Mouse (Mus musculus) heart, embryonic 14.5 days (tissue): ENCODE measurements around the gene Agpat1. TPM values are rescaled to one million over a fixed set of nuclear protein-coding genes. Genes with fewer than 3 reads are reported as not detected.
A peak's percentile ranks its signal among the peaks of the same experiment; 100 is the strongest.

Source experiments
- ATAC-seq: fragments of 200-750 bp; cut with Nextera tagmentation; 2 replicates; pipeline ENCODE4 v1.8.0; 2017; ENCODE audit warnings: low read depth, moderate TSS enrichment; ENCODE audit not compliant: insufficient number of reproducible peaks, insufficient read depth, low FRiP score
- H3K27ac ChIP-seq, 2 experiments: fragments of 200-500 bp in 1 of 2; fragments of 300-500 bp in 1 of 2; sonication (generic) in 1 of 2; replicated peaks in 1 of 2; 2 replicates each; pipeline ENCODE4 v1.5.1; 2012 to 2014; ENCODE audit warnings: low read depth in 2 of 2, low read length in 2 of 2, control low read depth in 1 of 2, mild to moderate bottlenecking in 1 of 2, mixed read lengths in 1 of 2; ENCODE audit not compliant: control insufficient read depth in 1 of 2, insufficient read depth in 1 of 2
- H3K27me3 ChIP-seq: fragments of 300-500 bp; sonication (generic); 2 replicates; pipeline ENCODE4 v1.6.1; 2014; ENCODE audit warnings: mild to moderate bottlenecking, low read length, control low read depth; ENCODE audit not compliant: control insufficient read depth, insufficient read depth
- H3K36me3 ChIP-seq: fragments of 300-500 bp; sonication (generic); 2 replicates; pipeline ENCODE4 v1.6.1; 2014; ENCODE audit warnings: mild to moderate bottlenecking, control low read depth, low read length, mixed read lengths; ENCODE audit not compliant: control insufficient read depth, insufficient read depth
- H3K4me1 ChIP-seq, 2 experiments: fragments of 200-500 bp in 1 of 2; fragments of 300-500 bp in 1 of 2; sonication (generic) in 1 of 2; 2 replicates each; pipeline ENCODE4 v1.6.1; 2012 to 2014; ENCODE audit warnings: low read length in 2 of 2, control low read depth in 1 of 2, mixed read lengths in 1 of 2; ENCODE audit not compliant: control insufficient read depth in 2 of 2, insufficient read depth in 2 of 2
- H3K4me2 ChIP-seq: fragments of 300-500 bp; sonication (generic); 2 replicates; pipeline ENCODE4 v1.6.1; 2014; ENCODE audit warnings: mild to moderate bottlenecking, low read length
- H3K4me3 ChIP-seq, 2 experiments: fragments of 200-500 bp in 1 of 2; fragments of 300-500 bp in 1 of 2; sonication (generic) in 1 of 2; 2 replicates each; pipeline ENCODE4 v1.5.1; 2012 to 2014; ENCODE audit warnings: low read length in 2 of 2, mild to moderate bottlenecking in 2 of 2, control low read depth in 1 of 2, low read depth in 1 of 2, moderate library complexity in 1 of 2; ENCODE audit not compliant: control insufficient read depth in 1 of 2, insufficient read depth in 1 of 2
- H3K9ac ChIP-seq: fragments of 300-500 bp; sonication (generic); 2 replicates; pipeline ENCODE4 v1.6.1; 2014; ENCODE audit warnings: mild to moderate bottlenecking, low read length
- H3K9me3 ChIP-seq: fragments of 300-500 bp; sonication (generic); 2 replicates; pipeline ENCODE4 v1.6.1; 2016; ENCODE audit warnings: low read length, control low read depth; ENCODE audit not compliant: control insufficient read depth
- WGBS: fragments of 180-500 bp; shearing (Covaris S2); extraction: QIAGEN DNeasy Blood & Tissue Kit; methylation state at CpG from one replicate; pipeline ENCODE4 v1.1.7; 2014; 5-methylcytosine and 5-hydroxymethylcytosine counted together
- polyA plus RNA-seq: library from polyadenylated mRNA; unstranded; fragments of >200 nt; fragmentation: Nextera tagmentation; extraction: Ambion mirVana; gene quantifications from 2 replicates; pipeline ENCODE4 v1.2.1, GENCODE M21; 2014

Gene Agpat1
- polyA plus RNA-seq, 1 experiment from 2014 or later: 54.4 TPM

GRCm38 (mm10) chr17:34652985-34653384, 48.9 kb downstream of the Agpat1 start:
- Histone ChIP-seq H3K4me2 (no peak overlapping the region), H3K4me3 (no peak overlapping the region), H3K27ac (no peak overlapping the region), H3K36me3 (peaks cover 56% of the 10 kb centered on the region), H3K4me1 (peaks cover 15 to 28% of the 10 kb centered on the region in 2 experiments; a peak in 3 of 4 replicates), H3K9ac (no peak overlapping the region), H3K27me3 (no peaks in the 10 kb centered on the region), H3K9me3 (no peaks in the 10 kb centered on the region)
- WGBS: 85% methylated on average over 8 of the region's 8 CpGs
- no peak for ATAC-seq

GRCm38 (mm10) chr17:34653746-34654285, 49.8 kb downstream of the Agpat1 start:
- WGBS: 68% methylated on average over 9 of the region's 9 CpGs
- H3K27me3 ChIP-seq: 0 out of 2 replicates have a peak, but pooled peaks cover 3% of the 10 kb centered on the region
- no peak overlapping the region for H3K4me3 ChIP-seq
- no peak for ATAC-seq
- H3K4me1 ChIP-seq: peaks cover 12 to 25% of the 10 kb centered on the region in 2 experiments
- H3K9me3 ChIP-seq: no peaks in the 10 kb centered on the region
- no peak overlapping the region for H3K4me2 ChIP-seq
- peaks cover 55% of the 10 kb centered on the region for H3K36me3 ChIP-seq
- no peak overlapping the region for H3K9ac ChIP-seq
- no peak overlapping the region for H3K27ac ChIP-seq

- Histone ChIP-seq H3K4me2 (no peak overlapping the region), H3K9ac (no peak overlapping the region), H3K4me3 (no peak overlapping the region), H3K27me3 (peaks cover 8% of the 10 kb centered on the region; the same call in 1 of the 2 replicates), H3K4me1 (peaks cover 17 to 28% of the 10 kb centered on the region in 2 experiments), H3K36me3 (peaks cover 49% of the 10 kb centered on the region), H3K27ac (0 out of 4 replicates have a peak overlapping the region, but pooled peaks of 1 of the 2 experiments have one; percentile 34), H3K9me3 (no peaks in the 10 kb centered on the region)
- no peak for ATAC-seq
- WGBS: 94% methylated on average over 13 of the region's 13 CpGs
Observed at GRCm38 (mm10) chr17:34654392-34654791, 50.3 kb downstream of the Agpat1 start.

GRCm38 (mm10) chr17:34655160-34655559, 51.1 kb downstream of the Agpat1 start:
- Histone ChIP-seq H3K36me3 (peaks cover 41% of the 10 kb centered on the region), H3K9ac (peak overlapping the region; percentile 36; the same call in 1 of the 2 replicates), H3K4me1 (peaks cover 17 to 32% of the 10 kb centered on the region in 2 experiments), H3K4me3 (no peak overlapping the region), H3K27me3 (peaks cover 10% of the 10 kb centered on the region), H3K27ac (peak overlapping the region; percentile 9 to 34; a peak in 3 of 4 replicates), H3K9me3 (no peaks in the 10 kb centered on the region), H3K4me2 (no peak overlapping the region)
- no peak; the same call in none of the 2 replicates for ATAC-seq
- WGBS: 48% methylated on average over 7 of the region's 7 CpGs

- peaks cover 20 to 32% of the 10 kb centered on the region in 2 experiments for H3K4me1 ChIP-seq
- WGBS: 7% methylated on average over 3 of the region's 4 CpGs
- H3K27me3 ChIP-seq: peaks cover 14% of the 10 kb centered on the region
- peak overlapping the region; percentile 33 to 34; a peak in 3 of 4 replicates for H3K27ac ChIP-seq
- peak; percentile 84 for ATAC-seq
- peaks cover 37% of the 10 kb centered on the region for H3K36me3 ChIP-seq
- H3K4me2 ChIP-seq: no peak overlapping the region
- H3K9ac ChIP-seq: no peak overlapping the region
- H3K4me3 ChIP-seq: no peak overlapping the region
- no peaks in the 10 kb centered on the region for H3K9me3 ChIP-seq
Observed at GRCm38 (mm10) chr17:34655581-34655991, 51.5 kb downstream of the Agpat1 start.

- Histone ChIP-seq H3K27me3 (peaks cover 17% of the 10 kb centered on the region), H3K4me1 (peaks cover 26 to 38% of the 10 kb centered on the region in 2 experiments), H3K9me3 (no peaks in the 10 kb centered on the region), H3K4me2 (no peak overlapping the region), H3K27ac (no peak overlapping the region), H3K36me3 (peaks cover 27% of the 10 kb centered on the region), H3K9ac (no peak overlapping the region), H3K4me3 (no peak overlapping the region)
- WGBS: 60% methylated on average over 8 of the region's 8 CpGs
- ATAC-seq: no peak
Observed at GRCm38 (mm10) chr17:34656666-34657065, 52.6 kb downstream of the Agpat1 start.

- H3K27me3 ChIP-seq: peaks cover 17% of the 10 kb centered on the region
- no peaks in the 10 kb centered on the region for H3K9me3 ChIP-seq
- peaks cover 26 to 38% of the 10 kb centered on the region in 2 experiments for H3K4me1 ChIP-seq
- peaks cover 21% of the 10 kb centered on the region for H3K36me3 ChIP-seq
- ATAC-seq: no peak
- no peak overlapping the region for H3K27ac ChIP-seq
- no peak overlapping the region for H3K9ac ChIP-seq
- H3K4me2 ChIP-seq: no peak overlapping the region
- H3K4me3 ChIP-seq: no peak overlapping the region
- 28% methylated on average over 2 of the region's 2 CpGs for WGBS
Observed at GRCm38 (mm10) chr17:34657271-34657670, 53.2 kb downstream of the Agpat1 start.

- Histone ChIP-seq H3K27ac (no peak overlapping the region), H3K9me3 (no peaks in the 10 kb centered on the region), H3K9ac (no peak overlapping the region), H3K4me1 (peaks cover 26 to 38% of the 10 kb centered on the region in 2 experiments), H3K4me3 (no peak overlapping the region), H3K4me2 (no peak overlapping the region), H3K27me3 (peaks cover 17% of the 10 kb centered on the region), H3K36me3 (peaks cover 12% of the 10 kb centered on the region)
- ATAC-seq: no peak
- WGBS: 61% methylated on average over 2 of the region's 2 CpGs
Observed at GRCm38 (mm10) chr17:34658145-34658544, 54.1 kb downstream of the Agpat1 start.
